Mouse (Mus musculus) embryonic fibroblast, embryonic 13.5 days (primary cell): ENCODE data around the gene Jmjd1c.

Experiments used
- CTCF ChIP-seq: IDR thresholded peaks from 2 replicates; pipeline ENCODE4 v1.5.1; 2011; ENCODE audit warnings: mild to moderate bottlenecking, control low read depth, low read length, moderate library complexity, borderline replicate concordance; ENCODE audit not compliant: insufficient read depth
- POLR2A ChIP-seq: IDR thresholded peaks from 2 replicates; pipeline ENCODE4 v1.6.1; 2011; ENCODE audit warnings: low read depth, mild to moderate bottlenecking, control low read depth, low read length, moderate library complexity

GRCm38 (mm10) chr10:67230439-67230838, 134.5 kb downstream of the Jmjd1c start:
- no peak for TF ChIP-seq POLR2A
- no peak for TF ChIP-seq CTCF
